Mouse (Mus musculus) heart, embryonic 16.5 days (tissue): ENCODE measurements around the gene Gm49405. TPM values are rescaled to one million over a fixed set of nuclear protein-coding genes. Genes with fewer than 3 reads are reported as not detected.
A peak's percentile ranks its signal among the peaks of the same experiment; 100 is the strongest.

Experiments
- ATAC-seq: fragments of 200-750 bp; cut with Nextera tagmentation; replicated peaks from 2 replicates; pipeline ENCODE4 v1.8.0; 2017; ENCODE audit warnings: moderate number of reproducible peaks; ENCODE audit not compliant: insufficient read depth, low FRiP score; ENCODE audit errors: extremely low read depth
- H3K27ac ChIP-seq: fragments of 300-500 bp; sonication (generic); 2 replicates; pipeline ENCODE4 v1.5.1; 2014; ENCODE audit warnings: mild to moderate bottlenecking, low read length, control low read depth, moderate library complexity
- H3K27me3 ChIP-seq: fragments of 300-500 bp; sonication (generic); 2 replicates; pipeline ENCODE4 v1.6.1; 2014; ENCODE audit warnings: low read length, mixed read lengths; ENCODE audit not compliant: control insufficient read depth, insufficient read depth
- H3K36me3 ChIP-seq: fragments of 300-500 bp; sonication (generic); 2 replicates; pipeline ENCODE4 v1.6.1; 2014; ENCODE audit not compliant: control insufficient read depth, insufficient read depth
- H3K4me1 ChIP-seq: fragments of 300-500 bp; sonication (generic); 2 replicates; pipeline ENCODE4 v1.6.1; 2014; ENCODE audit warnings: low read length, mixed read lengths; ENCODE audit not compliant: control insufficient read depth, insufficient read depth
- H3K4me2 ChIP-seq: fragments of 300-500 bp; sonication (generic); 2 replicates; pipeline ENCODE4 v1.6.1; 2014; ENCODE audit warnings: low read depth, mild to moderate bottlenecking, control low read depth, low read length
- H3K4me3 ChIP-seq: fragments of 300-500 bp; sonication (generic); 2 replicates; pipeline ENCODE4 v1.5.1; 2014; ENCODE audit warnings: mild to moderate bottlenecking, control low read depth, low read length
- H3K9ac ChIP-seq: fragments of 300-500 bp; sonication (generic); 2 replicates; pipeline ENCODE4 v1.6.1; 2014; ENCODE audit warnings: low read length, control low read depth
- H3K9me3 ChIP-seq: fragments of 300-500 bp; sonication (generic); replicated peaks from 2 replicates; pipeline ENCODE4 v1.6.1; 2016; ENCODE audit warnings: low read length; ENCODE audit not compliant: control insufficient read depth
- WGBS: fragments of 180-500 bp; shearing (Covaris S2); extraction: QIAGEN DNeasy Blood & Tissue Kit; methylation state at CpG from one replicate; pipeline ENCODE4 v1.1.7; 2014; 5-methylcytosine and 5-hydroxymethylcytosine counted together
- polyA plus RNA-seq: library from polyadenylated mRNA; unstranded; fragments of >200 nt; fragmentation: Nextera tagmentation; extraction: Ambion mirVana; gene quantifications from 2 replicates; pipeline ENCODE4 v1.2.1, GENCODE M21; 2015

Gm49405 gene
- polyA plus RNA-seq, 1 experiment from 2014 or later: 6.2 TPM

DNA sequence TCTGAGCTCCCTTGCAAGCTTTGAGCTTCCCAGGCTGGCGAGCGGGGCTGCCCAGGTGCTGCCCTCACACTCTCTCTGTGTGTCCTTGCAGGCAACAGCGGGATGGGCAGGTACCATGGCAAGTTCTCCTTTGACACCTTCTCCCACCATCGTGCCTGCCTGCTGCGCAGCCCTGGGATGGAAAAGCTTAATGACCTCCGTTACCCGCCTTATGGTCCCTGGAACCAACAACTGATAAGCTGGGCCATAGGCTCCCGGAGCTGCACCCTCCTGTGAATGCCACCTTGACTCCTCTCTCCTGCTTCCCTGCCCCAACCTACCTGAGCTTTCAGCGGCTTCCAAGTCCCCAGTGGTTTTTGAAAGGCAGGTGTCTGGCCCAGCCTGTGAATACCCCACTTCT is 19.5 kb upstream of the Gm49405 start:
- WGBS: 71% methylated on average over 9 of the region's 9 CpGs
- no peak overlapping the region for H3K27ac ChIP-seq
- H3K36me3 ChIP-seq: no peaks in the 10 kb centered on the region
- no peaks in the 10 kb centered on the region for H3K9me3 ChIP-seq
- no peak for ATAC-seq
- H3K4me2 ChIP-seq: no peak overlapping the region
- H3K4me3 ChIP-seq: no peak overlapping the region
- H3K9ac ChIP-seq: no peak overlapping the region
- H3K27me3 ChIP-seq: no peaks in the 10 kb centered on the region
- H3K4me1 ChIP-seq: peaks cover 11% of the 10 kb centered on the region

DNA sequence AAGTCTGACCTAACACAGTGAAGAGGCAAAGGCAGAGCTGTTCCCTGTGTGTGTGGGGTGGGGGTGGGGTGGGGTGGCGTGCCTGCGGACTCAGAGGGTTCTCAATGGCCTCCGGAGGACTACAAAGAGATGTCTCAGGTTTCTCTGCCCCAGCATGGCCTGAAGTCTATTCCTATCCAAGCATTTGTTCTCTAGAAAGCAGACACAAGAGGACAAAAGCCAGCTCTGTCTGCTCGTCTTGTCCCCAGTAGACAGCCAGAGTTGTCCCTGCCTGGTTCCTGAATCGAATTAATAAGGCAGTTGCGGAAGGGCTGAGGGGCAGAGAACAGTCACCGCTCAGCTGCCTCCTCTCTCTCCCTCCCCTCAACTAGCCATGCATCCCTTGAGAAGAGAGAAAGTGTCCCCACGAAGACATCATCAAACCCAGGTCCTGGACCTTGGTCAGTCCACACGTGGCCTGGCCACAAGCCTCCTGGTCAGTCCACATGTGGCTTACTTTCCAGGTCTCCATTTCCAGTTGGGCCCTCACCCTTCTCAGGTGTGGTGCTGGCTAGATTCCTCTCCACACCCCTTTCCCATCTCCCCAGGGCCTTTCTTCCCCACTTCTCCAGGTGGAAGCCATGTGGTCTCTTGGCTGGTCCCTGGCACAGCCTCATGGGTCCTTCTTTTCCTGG is 16.8 kb upstream of the Gm49405 start:
- Histone ChIP-seq H3K27me3 (no peaks in the 10 kb centered on the region), H3K36me3 (0 out of 2 replicates have a peak, but pooled peaks cover 1% of the 10 kb centered on the region), H3K4me2 (no peak overlapping the region), H3K9me3 (no peaks in the 10 kb centered on the region), H3K9ac (no peak overlapping the region), H3K4me3 (no peak overlapping the region), H3K27ac (no peak overlapping the region), H3K4me1 (peaks cover 22% of the 10 kb centered on the region)
- no peak for ATAC-seq
- WGBS: 56% methylated on average over 9 of the region's 9 CpGs

DNA sequence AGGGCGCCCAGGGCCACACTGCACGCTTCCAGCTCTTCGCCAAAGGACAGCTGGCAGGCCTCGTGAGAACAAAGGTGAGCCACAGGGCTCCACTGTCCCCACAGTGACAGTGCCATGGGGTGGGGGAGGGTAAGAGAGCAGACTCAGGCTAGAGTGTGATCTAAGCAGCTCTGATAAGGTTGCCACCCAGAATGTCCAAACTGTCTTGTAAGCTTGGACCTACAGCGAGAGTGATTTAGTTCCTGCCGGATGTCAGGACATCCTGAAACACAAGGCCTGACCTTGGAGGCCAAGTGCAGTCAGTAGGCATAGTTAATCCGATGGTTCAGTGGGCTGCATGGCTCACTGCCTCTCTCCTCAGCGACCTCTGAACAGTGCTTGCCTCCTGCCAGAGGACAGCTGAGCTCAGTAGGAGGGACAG is 15.2 kb upstream of the Gm49405 start:
- Histone ChIP-seq H3K27ac (peak overlapping the region; percentile 82), H3K4me2 (no peak overlapping the region), H3K9me3 (no peaks in the 10 kb centered on the region), H3K4me1 (peaks cover 22% of the 10 kb centered on the region), H3K9ac (no peak overlapping the region), H3K4me3 (no peak overlapping the region), H3K36me3 (0 out of 2 replicates have a peak, but pooled peaks cover 4% of the 10 kb centered on the region), H3K27me3 (no peaks in the 10 kb centered on the region)
- WGBS: 27% methylated on average over 8 of the region's 8 CpGs
- no peak for ATAC-seq

DNA sequence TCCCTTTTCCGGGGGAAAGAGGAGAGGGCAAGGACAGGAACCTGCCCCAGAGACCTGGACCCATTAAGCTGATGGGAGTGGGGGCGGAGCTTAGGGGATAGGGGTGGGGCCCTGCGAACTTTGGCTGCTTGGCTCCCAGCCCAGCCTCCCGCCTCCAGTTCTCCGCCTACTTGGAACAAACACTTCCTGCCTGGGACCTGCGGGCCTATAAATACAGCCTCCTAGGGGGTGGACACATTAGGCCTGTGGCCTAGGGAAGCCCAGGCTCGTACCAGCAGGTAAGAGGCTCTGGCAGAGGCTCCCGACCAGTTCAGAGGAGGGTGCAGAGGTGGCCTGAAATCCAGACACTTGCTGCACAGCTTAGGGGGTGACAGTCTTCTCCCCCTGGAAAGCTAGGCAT is 14.1 kb upstream of the Gm49405 start, which contains the start of gene Acy3:
Gene Acy3, plus strand, starts transcription at position 237 of the 400 bp plus-strand sequence.
- no peaks in the 10 kb centered on the region for H3K9me3 ChIP-seq
- 9% methylated on average over 8 of the region's 8 CpGs for WGBS
- peak within 1 kb of the TSS; percentile 62 for H3K9ac ChIP-seq
- H3K4me3 ChIP-seq: no peak within 1 kb of the TSS
- no peaks in the 10 kb centered on the region for H3K27me3 ChIP-seq
- peak; percentile 74 for ATAC-seq
- H3K36me3 ChIP-seq: 0 out of 2 replicates have a peak, but pooled peaks cover 4% of the 10 kb centered on the region
- H3K4me1 ChIP-seq: peaks cover 22% of the 10 kb centered on the region
- peak within 1 kb of the TSS; percentile 82 for H3K27ac ChIP-seq
- H3K4me2 ChIP-seq: peak within 1 kb of the TSS; percentile 41

DNA sequence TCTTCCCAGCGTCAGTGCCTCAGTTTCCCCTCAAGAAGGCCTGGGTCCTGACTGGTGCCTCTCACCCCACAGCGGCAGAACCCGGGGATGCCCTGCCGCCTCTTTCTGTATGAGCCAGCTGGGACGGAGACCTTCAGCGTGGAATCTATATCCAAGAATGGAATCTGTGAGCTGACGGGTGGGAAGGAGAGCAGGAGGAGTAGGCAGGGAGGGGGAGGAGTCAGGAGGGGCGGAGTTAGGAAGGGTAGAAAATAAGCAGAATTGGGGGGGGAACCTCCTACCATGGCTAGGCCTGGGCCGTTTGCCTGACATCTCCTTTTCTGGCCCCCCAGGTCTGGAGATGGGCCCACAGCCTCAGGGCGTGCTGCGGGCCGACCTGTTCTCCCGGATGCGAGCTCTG is 12.4 kb upstream of the Gm49405 start:
- no peak overlapping the region for H3K9ac ChIP-seq
- H3K4me2 ChIP-seq: no peak overlapping the region
- peaks cover 22% of the 10 kb centered on the region for H3K4me1 ChIP-seq
- H3K27ac ChIP-seq: no peak overlapping the region
- no peaks in the 10 kb centered on the region for H3K9me3 ChIP-seq
- no peak for ATAC-seq
- WGBS: 84% methylated on average over 14 of the region's 14 CpGs
- H3K4me3 ChIP-seq: no peak overlapping the region
- peaks cover 5% of the 10 kb centered on the region; the same call in 1 of the 2 replicates for H3K27me3 ChIP-seq
- 0 out of 2 replicates have a peak, but pooled peaks cover 4% of the 10 kb centered on the region for H3K36me3 ChIP-seq

DNA sequence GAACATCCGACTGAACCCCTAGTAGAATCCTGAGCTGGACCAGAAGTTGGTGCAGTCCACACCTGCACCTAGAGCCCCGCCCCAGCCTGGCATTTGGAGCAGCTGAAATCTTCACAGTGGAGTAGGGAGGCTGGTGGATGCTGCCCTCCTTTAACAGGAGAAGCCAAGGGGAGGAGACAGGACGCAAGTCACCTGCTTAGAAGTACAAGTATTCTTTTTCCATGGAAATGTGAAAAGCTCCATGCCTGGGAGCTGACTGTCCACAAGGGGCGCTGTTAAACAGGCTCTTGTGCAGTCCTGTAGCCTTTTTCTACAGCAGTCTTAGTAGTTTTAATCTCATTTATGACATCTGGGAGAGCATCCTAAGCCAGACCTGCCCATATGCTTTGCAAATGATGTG is 11.7 kb upstream of the Gm49405 start:
- WGBS: 92% methylated on average over 4 of the region's 4 CpGs
- Histone ChIP-seq H3K9me3 (no peaks in the 10 kb centered on the region), H3K4me1 (peaks cover 22% of the 10 kb centered on the region)

DNA sequence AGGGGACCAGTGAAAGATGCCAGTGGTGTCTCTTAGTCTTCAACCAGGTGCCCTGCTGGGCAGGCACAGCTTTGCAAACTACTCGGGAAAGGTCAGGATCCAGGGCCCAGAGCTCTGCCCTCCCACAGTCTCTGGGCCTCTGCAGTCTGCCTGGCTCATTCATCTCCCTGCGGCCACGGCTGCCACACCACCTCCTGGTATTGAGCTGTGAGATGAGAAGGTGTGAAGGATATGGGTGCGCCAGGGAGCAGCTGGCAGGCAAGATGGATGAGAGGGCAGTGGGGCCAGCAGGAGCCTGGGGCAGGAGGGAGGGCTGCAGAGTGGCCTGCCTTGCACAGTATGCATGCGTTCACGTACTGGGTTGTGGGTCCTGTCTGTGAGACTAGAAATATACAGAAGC is 9.6 kb upstream of the Gm49405 start:
- WGBS: 44% methylated on average over 6 of the region's 6 CpGs
- no peak for ATAC-seq
- Histone ChIP-seq H3K4me2 (no peak overlapping the region), H3K9me3 (no peaks in the 10 kb centered on the region), H3K27me3 (peaks cover 5% of the 10 kb centered on the region; the same call in 1 of the 2 replicates), H3K4me1 (peaks cover 12% of the 10 kb centered on the region), H3K36me3 (0 out of 2 replicates have a peak, but pooled peaks cover 4% of the 10 kb centered on the region), H3K27ac (no peak overlapping the region), H3K4me3 (no peak overlapping the region), H3K9ac (no peak overlapping the region)

More for the DNA sequence above, 11.7 kb upstream of the Gm49405 start:
- no peak overlapping the region for H3K27ac ChIP-seq
- no peak for ATAC-seq
- H3K9ac ChIP-seq: no peak overlapping the region
- 0 out of 2 replicates have a peak, but pooled peaks cover 4% of the 10 kb centered on the region for H3K36me3 ChIP-seq
- peaks cover 5% of the 10 kb centered on the region; the same call in 1 of the 2 replicates for H3K27me3 ChIP-seq
- H3K4me2 ChIP-seq: no peak overlapping the region
- no peak overlapping the region for H3K4me3 ChIP-seq

DNA sequence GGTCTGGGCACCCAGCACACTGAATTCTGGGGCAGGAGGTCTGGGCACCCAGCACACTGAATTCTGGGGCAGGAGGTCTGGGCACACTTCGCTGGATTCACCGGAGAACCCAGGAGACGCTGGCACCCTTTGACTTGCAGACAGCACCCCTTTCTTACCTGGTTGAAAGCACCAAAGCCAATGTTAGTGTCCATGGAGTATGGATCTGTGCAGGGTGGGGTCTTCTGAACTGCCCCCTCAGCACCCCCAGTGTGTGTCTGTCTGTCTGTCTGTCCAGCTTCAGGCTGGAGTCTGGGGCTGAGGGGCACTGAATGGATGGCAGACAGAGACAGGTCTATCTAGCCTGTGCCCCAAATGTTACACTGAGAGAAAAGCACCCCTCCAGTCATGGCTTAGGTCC is 8.9 kb upstream of the Gm49405 start:
- Histone ChIP-seq H3K4me2 (no peak overlapping the region), H3K4me1 (peaks cover 6% of the 10 kb centered on the region), H3K9ac (no peak overlapping the region), H3K9me3 (no peaks in the 10 kb centered on the region), H3K27ac (no peak overlapping the region), H3K4me3 (no peak overlapping the region), H3K36me3 (0 out of 2 replicates have a peak, but pooled peaks cover 4% of the 10 kb centered on the region), H3K27me3 (peaks cover 5% of the 10 kb centered on the region; the same call in 1 of the 2 replicates)
- 92% methylated on average over 3 of the region's 3 CpGs for WGBS
- ATAC-seq: no peak

DNA sequence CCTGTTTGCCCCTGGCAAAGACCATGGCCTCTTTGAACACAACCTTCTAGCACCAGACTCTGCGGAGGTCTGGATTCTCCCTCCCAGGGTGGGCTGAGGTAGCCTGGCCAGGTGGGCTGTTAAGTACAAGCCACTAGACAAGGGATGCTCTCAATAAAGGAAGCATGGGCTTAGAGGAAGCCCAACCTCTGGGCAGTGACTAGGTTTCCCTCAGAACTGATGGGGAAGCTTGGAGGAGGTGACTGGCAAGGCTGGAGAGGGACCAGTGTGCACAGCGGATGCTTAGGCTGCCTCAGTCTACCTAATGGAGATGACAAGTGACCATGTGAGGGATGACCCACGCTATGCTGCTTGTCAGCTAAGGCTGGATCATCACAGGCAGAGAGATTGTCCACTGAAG is 8.5 kb upstream of the Gm49405 start:
- no peak overlapping the region for H3K9ac ChIP-seq
- H3K4me2 ChIP-seq: no peak overlapping the region
- H3K36me3 ChIP-seq: 0 out of 2 replicates have a peak, but pooled peaks cover 4% of the 10 kb centered on the region
- H3K27me3 ChIP-seq: peaks cover 5% of the 10 kb centered on the region; the same call in 1 of the 2 replicates
- WGBS: 86% methylated on average over 3 of the region's 3 CpGs
- H3K9me3 ChIP-seq: no peaks in the 10 kb centered on the region
- no peak overlapping the region for H3K4me3 ChIP-seq
- no peak for ATAC-seq
- H3K27ac ChIP-seq: no peak overlapping the region
- peaks cover 2% of the 10 kb centered on the region for H3K4me1 ChIP-seq
